Mouse (Mus musculus): Measurements from ENCODE around the gene Vrk3.

The Vrk3 gene

GRCm38 (mm10) chr7:44768129-44768528 lies 19.9 kb downstream of the Vrk3 start:
- no peak for DNase-seq

GRCm38 (mm10) chr7:44770046-44770578 lies 21.9 kb downstream of the Vrk3 start:
- no peak for DNase-seq

- DNase-seq, result no peak
These were observed 24.5 kb downstream of the Vrk3 start for GRCm38 (mm10) chr7:44772591-44773204.

- no peak for DNase-seq
These were observed 28.8 kb downstream of the Vrk3 start for GRCm38 (mm10) chr7:44776849-44777498.

GRCm38 (mm10) chr7:44780101-44780500 lies 31.9 kb downstream of the Vrk3 start:
- DNase-seq, result no peak

- DNase-seq, result no peak
These were observed 41.3 kb downstream of the Vrk3 start for GRCm38 (mm10) chr7:44789531-44789930.

GRCm38 (mm10) chr7:44790066-44790465 lies 41.9 kb downstream of the Vrk3 start:
- no peak for DNase-seq

- DNase-seq, result no peak
These were observed 44.6 kb downstream of the Vrk3 start for GRCm38 (mm10) chr7:44792781-44793180.

GRCm38 (mm10) chr7:44808927-44809326 lies 60.7 kb downstream of the Vrk3 start:
- no peak for DNase-seq

GRCm38 (mm10) chr7:44809466-44809865 lies 61.3 kb downstream of the Vrk3 start:
- no peak for DNase-seq

GRCm38 (mm10) chr7:44810365-44810764 lies 62.2 kb downstream of the Vrk3 start:
- peak; percentile 0 for DNase-seq

GRCm38 (mm10) chr7:44810819-44811557 lies 62.8 kb downstream of the Vrk3 start:
- peak; percentile 1 for DNase-seq

- DNase-seq, result peak; percentile 28
These were observed 64.6 kb downstream of the Vrk3 start for GRCm38 (mm10) chr7:44812651-44813325.

GRCm38 (mm10) chr7:44813985-44814384 lies 65.8 kb downstream of the Vrk3 start:
- DNase-seq, result no peak

GRCm38 (mm10) chr7:44814423-44814822 lies 66.2 kb downstream of the Vrk3 start:
- no peak for DNase-seq

GRCm38 (mm10) chr7:44814952-44815553 lies 66.8 kb downstream of the Vrk3 start:
- DNase-seq, result peak; percentile 74

GRCm38 (mm10) chr7:44815721-44816469 lies 67.7 kb downstream of the Vrk3 start, which contains the start of the genes Nup62 and Il4i1:
Nup62 (plus strand) TSS chr7:44816088.
Il4i1 (plus strand) TSS chr7:44816387.
- peak; percentile 98 for DNase-seq

GRCm38 (mm10) chr7:44816470-44817021 lies 68.3 kb downstream of the Vrk3 start, which contains the start of gene Atf5:
Atf5 (minus strand) TSS chr7:44816658.
- DNase-seq, result peak; percentile 61

- peak; percentile 16 for DNase-seq
These were observed 69.2 kb downstream of the Vrk3 start for GRCm38 (mm10) chr7:44817441-44817840.

GRCm38 (mm10) chr7:44818164-44818563 lies 70.0 kb downstream of the Vrk3 start:
- peak; percentile 28 for DNase-seq

GRCm38 (mm10) chr7:44818751-44819235 lies 70.6 kb downstream of the Vrk3 start:
- DNase-seq, result peak; percentile 48

All from cerebellum, adult 9-11 months (tissue).